Mouse (Mus musculus) Muller cell, postnatal 12 days (primary cell): Measurements from ENCODE around the gene Grid2.

ENCODE experiments used
- DNase-seq: peaks from one replicate; pipeline ENCODE4 v3.0.0-alpha.2; 2015; ENCODE audit errors: inconsistent ontology term

Grid2 gene

DNA sequence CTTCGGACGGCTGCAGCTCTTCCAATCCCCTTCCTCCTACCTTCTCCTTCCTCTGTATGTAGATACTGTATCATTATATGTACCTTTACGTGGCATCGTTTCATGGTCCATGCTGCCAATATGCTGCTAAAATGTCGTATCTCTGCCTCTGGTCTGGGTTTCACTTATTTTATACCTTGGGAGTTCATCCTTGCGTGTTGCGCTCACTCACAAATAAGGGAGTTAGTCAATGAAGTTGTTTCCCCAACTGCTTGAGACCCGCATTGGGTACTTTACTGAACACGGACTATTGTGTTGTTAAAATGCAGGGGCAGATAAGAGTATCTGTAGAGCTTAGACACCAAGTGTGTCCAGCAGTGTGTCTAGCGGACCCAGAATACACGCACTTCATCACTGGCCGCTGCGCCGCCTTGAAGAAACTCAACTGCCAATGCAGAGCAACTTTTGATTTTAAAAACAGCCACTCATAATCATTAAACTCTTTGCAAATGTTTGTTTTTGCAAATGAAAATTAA, 1474.9 kb downstream of the Grid2 start:
- DNase-seq: no peak

GRCm38 (mm10) chr6:64731126-64731525, 1475.5 kb downstream of the Grid2 start:
- DNase-seq: no peak

- DNase-seq: no peak
These were observed 1476.1 kb downstream of the Grid2 start for GRCm38 (mm10) chr6:64731621-64732320.

DNA sequence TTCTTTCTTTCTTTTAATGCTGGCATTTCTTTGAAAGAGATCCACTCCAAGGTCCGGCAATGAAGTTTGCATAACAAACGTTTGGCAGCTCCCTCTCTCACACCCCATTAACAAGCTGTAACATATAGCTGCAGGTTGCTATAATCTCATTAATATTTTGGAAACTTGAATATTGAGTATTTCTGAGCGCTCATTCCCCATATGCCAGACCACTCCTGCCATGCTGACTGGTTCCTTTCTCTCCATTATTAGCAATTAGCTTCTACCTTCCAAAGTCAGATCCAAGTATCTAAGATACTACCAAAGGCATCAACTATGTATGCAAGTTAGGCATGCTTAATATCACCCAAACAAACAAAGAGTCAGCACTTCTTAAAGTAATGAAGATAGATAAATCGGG, 1477.6 kb downstream of the Grid2 start:
- no peak for DNase-seq

- peak; percentile 32 for DNase-seq
These were observed 1479.0 kb downstream of the Grid2 start for GRCm38 (mm10) chr6:64734441-64735320.

- DNase-seq: no peak
These were observed 1480.6 kb downstream of the Grid2 start for GRCm38 (mm10) chr6:64736317-64736716.

DNA sequence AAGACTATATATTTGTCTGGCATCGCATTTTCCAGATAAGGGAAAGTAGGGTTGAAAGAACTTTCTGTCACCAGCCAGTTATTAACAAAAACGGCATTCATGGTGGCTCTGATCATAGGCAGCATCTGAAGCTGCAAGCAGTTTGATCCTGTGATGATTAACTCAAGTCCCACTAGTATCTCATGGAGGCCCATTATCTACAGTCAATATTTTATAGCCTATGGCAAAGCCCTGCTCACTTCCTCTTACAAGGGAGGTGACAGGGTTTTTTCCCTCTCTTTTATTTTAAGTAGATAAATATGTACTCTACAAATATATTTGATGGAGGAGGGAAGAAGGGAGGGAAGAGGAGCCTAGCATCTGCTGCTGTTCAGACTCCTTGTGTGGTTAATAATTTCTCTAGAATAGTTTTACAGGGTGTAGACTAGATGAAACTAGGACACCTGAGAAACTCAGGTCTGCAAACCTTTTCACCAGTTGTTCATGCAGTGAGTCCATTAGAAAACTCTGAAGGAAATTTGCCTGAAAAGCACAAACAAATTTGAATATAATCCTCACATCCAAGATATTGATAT, 1487.3 kb downstream of the Grid2 start:
- DNase-seq: no peak
